Mouse (Mus musculus): Measurements from ENCODE around the gene Tmem141. TPM values are rescaled to one million over a fixed set of nuclear protein-coding genes. Genes with fewer than 3 reads are reported as not detected.

The Tmem141 gene
- polyA plus RNA-seq, 1 experiment from 2014 or later: 28.9 TPM

DNA sequence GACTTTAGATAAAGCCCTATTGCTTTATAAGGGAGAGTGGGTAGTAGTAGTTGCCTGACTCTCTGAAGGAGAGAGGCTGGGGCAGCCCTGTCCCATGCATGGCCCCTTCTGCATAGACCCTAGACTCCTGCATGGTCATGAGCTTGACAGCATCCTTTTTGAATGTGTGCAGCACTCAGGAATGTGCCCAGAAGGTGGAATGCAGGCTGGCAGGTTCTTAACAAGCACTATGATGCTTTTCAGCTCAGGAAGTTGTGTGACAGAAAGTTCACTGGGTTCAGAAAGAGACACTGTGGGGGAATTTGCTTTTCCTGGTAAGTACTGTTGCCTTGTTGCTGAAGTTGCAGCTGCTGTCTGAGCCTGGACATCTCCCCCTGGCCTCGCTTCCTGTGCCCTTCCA is 32.7 kb upstream of the Tmem141 start:
- no peak overlapping the region for H3K9ac ChIP-seq (replicated peaks; ENCODE audit: low read depth, low read length)
- no peak overlapping the region for H3K27ac ChIP-seq (ENCODE audit: low read length)
- no peaks in the 10 kb centered on the region for H3K27me3 ChIP-seq (replicated peaks; ENCODE audit: control insufficient read depth, insufficient read depth, low read length)
- no peak for ATAC-seq
- no peak overlapping the region for H3K4me2 ChIP-seq (ENCODE audit: low read length)
- H3K4me3 ChIP-seq (replicated peaks; ENCODE audit: low read length): no peak overlapping the region
- H3K36me3 ChIP-seq (ENCODE audit: control insufficient read depth, insufficient read depth): no peaks in the 10 kb centered on the region
- WGBS: 65% methylated on average over 1 of the region's 1 CpGs
- no peaks in the 10 kb centered on the region for H3K4me1 ChIP-seq (replicated peaks; ENCODE audit: control insufficient read depth, insufficient read depth, low read length)
- no peaks in the 10 kb centered on the region for H3K9me3 ChIP-seq (ENCODE audit: control insufficient read depth, low read length)

DNA sequence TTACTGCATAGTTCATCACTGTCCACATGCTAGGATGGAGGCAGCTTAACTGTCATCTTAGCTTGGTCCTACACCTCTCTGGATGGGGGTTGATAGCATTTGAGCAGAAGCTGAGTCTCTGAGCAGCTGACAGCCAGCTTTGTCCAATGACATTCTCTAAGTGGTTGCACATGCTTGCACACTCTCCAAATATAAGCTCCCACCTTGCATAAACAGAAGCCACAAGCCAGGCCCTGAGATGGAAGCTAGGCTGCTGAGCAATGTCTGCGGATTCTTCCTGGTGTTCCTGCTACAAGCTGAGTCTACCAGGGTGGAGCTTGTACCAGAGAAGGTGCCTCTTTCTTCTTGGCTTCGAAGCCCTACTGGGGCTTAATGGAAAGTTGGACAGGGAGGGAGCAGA is 31.1 kb upstream of the Tmem141 start, which contains the start of gene Lcn8:
Gene Lcn8 (plus strand): TSS at position 219 of the 400 bp plus-strand sequence.
- WGBS: 66% methylated on average over 2 of the region's 2 CpGs

DNA sequence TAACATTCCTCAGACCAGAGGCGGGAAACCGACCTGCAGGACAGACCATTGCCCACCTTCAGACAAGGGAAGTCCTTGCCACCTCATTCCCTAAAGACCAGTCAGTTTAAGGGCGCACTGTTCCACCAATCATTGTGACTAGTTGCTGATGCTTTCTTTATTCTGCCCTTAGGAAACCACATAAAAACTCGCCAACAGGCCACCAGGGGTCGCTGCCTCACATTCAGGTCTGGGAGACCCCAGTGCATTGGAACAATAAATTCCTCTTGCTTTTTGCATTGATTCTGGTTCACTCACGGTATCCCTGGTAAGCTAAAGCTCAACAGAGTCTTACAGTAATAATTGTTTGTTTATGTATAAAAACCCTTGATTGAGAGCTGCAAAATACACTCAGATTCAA is 18.1 kb upstream of the Tmem141 start:
- Histone ChIP-seq H3K27me3 (replicated peaks; ENCODE audit: control insufficient read depth, insufficient read depth, low read length) (no peaks in the 10 kb centered on the region), H3K27ac (ENCODE audit: low read length) (no peak overlapping the region), H3K4me1 (replicated peaks; ENCODE audit: control insufficient read depth, insufficient read depth, low read length) (no peaks in the 10 kb centered on the region), H3K4me2 (ENCODE audit: low read length) (no peak overlapping the region), H3K4me3 (replicated peaks; ENCODE audit: low read length) (no peak overlapping the region), H3K9me3 (ENCODE audit: control insufficient read depth, low read length) (no peaks in the 10 kb centered on the region), H3K36me3 (ENCODE audit: control insufficient read depth, insufficient read depth) (no peaks in the 10 kb centered on the region), H3K9ac (replicated peaks; ENCODE audit: low read depth, low read length) (no peak overlapping the region)
- no peak for ATAC-seq
- 11% methylated on average over 6 of the region's 6 CpGs for WGBS

More for the DNA sequence above, 31.1 kb upstream of the Tmem141 start, which contains the start of gene Lcn8:
- Histone ChIP-seq H3K4me1 (replicated peaks; ENCODE audit: control insufficient read depth, insufficient read depth, low read length) (no peaks in the 10 kb centered on the region), H3K36me3 (ENCODE audit: control insufficient read depth, insufficient read depth) (no peaks in the 10 kb centered on the region), H3K9me3 (ENCODE audit: control insufficient read depth, low read length) (no peaks in the 10 kb centered on the region), H3K4me3 (replicated peaks; ENCODE audit: low read length) (no peak within 1 kb of the TSS), H3K27ac (ENCODE audit: low read length) (no peak within 1 kb of the TSS), H3K27me3 (replicated peaks; ENCODE audit: control insufficient read depth, insufficient read depth, low read length) (no peaks in the 10 kb centered on the region), H3K9ac (replicated peaks; ENCODE audit: low read depth, low read length) (no peak within 1 kb of the TSS), H3K4me2 (ENCODE audit: low read length) (no peak within 1 kb of the TSS)
- ATAC-seq: no peak

DNA sequence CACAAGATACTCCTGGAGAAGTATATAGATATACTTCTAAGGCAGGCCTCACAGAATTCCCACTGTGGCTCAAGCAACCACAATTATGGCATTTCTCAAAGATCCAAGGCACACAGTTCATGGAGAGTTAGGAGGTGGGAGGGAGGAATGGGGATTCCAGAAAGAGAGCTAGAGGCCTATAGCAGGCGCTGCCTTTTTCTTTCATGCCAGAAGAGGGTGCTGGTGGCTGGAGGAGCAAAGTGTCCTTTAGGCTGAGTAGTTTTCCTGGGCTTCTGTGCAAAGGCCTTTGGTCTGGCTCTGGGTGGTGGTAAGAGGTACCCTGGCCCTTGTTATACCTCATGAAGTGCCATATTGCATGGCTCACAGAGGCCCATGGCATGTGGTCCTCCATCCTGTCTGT is 12.2 kb upstream of the Tmem141 start:
- Histone ChIP-seq H3K9ac (replicated peaks; ENCODE audit: low read depth, low read length) (no peak overlapping the region), H3K36me3 (ENCODE audit: control insufficient read depth, insufficient read depth) (no peaks in the 10 kb centered on the region), H3K4me3 (replicated peaks; ENCODE audit: low read length) (no peak overlapping the region), H3K9me3 (ENCODE audit: control insufficient read depth, low read length) (no peaks in the 10 kb centered on the region), H3K27me3 (replicated peaks; ENCODE audit: control insufficient read depth, insufficient read depth, low read length) (no peaks in the 10 kb centered on the region), H3K4me2 (ENCODE audit: low read length) (no peak overlapping the region), H3K27ac (ENCODE audit: low read length) (no peak overlapping the region), H3K4me1 (replicated peaks; ENCODE audit: control insufficient read depth, insufficient read depth, low read length) (no peaks in the 10 kb centered on the region)
- ATAC-seq: no peak
- WGBS: 44% methylated on average over 1 of the region's 1 CpGs

DNA sequence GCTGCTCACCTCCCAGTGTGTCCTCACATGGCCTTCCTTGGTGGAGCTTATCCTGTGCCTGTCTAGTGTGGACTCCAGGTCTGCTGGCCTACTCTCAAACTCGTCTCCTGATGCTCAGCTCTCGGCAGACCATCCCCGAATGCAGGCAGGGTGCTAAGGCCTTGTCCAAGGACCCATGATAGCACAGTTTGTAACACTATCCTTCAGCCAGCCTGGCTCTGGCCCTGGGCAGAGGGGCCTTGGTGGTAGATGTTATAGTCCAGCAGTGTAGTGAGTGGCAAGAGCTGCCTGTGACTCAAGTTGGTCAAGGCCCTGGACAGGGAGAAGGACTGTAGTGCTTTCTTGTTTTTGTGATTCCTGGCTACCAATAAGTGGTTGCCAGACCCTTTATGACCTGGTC is 11.8 kb upstream of the Tmem141 start:
- no peak overlapping the region for H3K4me2 ChIP-seq (ENCODE audit: low read length)
- H3K27ac ChIP-seq (ENCODE audit: low read length): no peak overlapping the region
- no peaks in the 10 kb centered on the region for H3K27me3 ChIP-seq (replicated peaks; ENCODE audit: control insufficient read depth, insufficient read depth, low read length)
- no peak for ATAC-seq
- no peak overlapping the region for H3K9ac ChIP-seq (replicated peaks; ENCODE audit: low read depth, low read length)
- H3K9me3 ChIP-seq (ENCODE audit: control insufficient read depth, low read length): no peaks in the 10 kb centered on the region
- no peaks in the 10 kb centered on the region for H3K36me3 ChIP-seq (ENCODE audit: control insufficient read depth, insufficient read depth)
- no peak overlapping the region for H3K4me3 ChIP-seq (replicated peaks; ENCODE audit: low read length)
- no peaks in the 10 kb centered on the region for H3K4me1 ChIP-seq (replicated peaks; ENCODE audit: control insufficient read depth, insufficient read depth, low read length)
- WGBS: 84% methylated on average over 3 of the region's 3 CpGs

DNA sequence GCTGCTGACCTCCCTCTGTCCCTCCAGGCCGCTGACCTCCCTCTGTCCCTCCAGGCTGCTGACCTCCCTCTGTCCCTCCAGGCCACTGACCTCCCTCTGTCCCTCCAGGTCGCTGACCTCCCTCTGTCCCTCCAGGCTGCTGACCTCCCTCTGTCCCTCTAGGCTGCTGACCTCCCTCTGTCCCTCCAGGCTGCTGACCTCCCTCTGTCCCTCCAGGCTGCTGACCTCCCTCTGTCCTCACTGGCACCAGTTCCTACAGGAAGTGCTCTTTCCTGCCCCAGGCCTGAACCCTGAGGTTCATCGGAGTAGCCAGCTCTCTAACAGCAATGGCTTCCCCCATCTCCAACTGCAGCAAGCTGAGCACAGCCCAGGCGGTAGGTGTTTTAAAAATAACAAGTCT is 6.9 kb upstream of the Tmem141 start:
- Histone ChIP-seq H3K4me3 (replicated peaks; ENCODE audit: low read length) (no peak overlapping the region), H3K9me3 (ENCODE audit: control insufficient read depth, low read length) (no peaks in the 10 kb centered on the region), H3K27ac (ENCODE audit: low read length) (no peak overlapping the region), H3K4me2 (ENCODE audit: low read length) (no peak overlapping the region), H3K36me3 (ENCODE audit: control insufficient read depth, insufficient read depth) (no peaks in the 10 kb centered on the region), H3K4me1 (replicated peaks; ENCODE audit: control insufficient read depth, insufficient read depth, low read length) (no peaks in the 10 kb centered on the region), H3K9ac (replicated peaks; ENCODE audit: low read depth, low read length) (no peak overlapping the region), H3K27me3 (replicated peaks; ENCODE audit: control insufficient read depth, insufficient read depth, low read length) (no peaks in the 10 kb centered on the region)
- no peak for ATAC-seq
- WGBS: 60% methylated on average over 4 of the region's 4 CpGs

DNA sequence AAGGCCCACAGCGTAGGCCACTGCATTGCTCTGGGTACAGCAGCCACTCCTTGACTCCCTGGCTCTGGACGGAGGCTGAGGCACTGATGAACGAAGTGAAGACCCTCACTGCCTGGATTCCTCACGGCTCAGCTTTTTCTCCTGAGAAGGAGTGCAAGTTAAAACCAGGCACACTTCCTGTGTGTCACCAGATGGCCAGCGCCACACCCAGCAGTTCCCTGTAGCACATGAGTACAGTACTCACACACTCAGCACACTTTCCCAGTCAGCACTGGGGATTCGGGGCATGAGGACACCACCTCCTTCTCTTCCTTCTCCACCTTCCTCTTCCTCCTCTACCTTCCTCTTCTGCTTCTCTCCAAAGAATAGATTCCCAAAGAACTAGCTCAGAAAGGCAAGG is 6.0 kb upstream of the Tmem141 start, which contains the start of gene Fcna:
Gene Fcna (minus strand): TSS at position 220 of the 400 bp plus-strand sequence.
- Histone ChIP-seq H3K4me1 (replicated peaks; ENCODE audit: control insufficient read depth, insufficient read depth, low read length) (no peaks in the 10 kb centered on the region), H3K4me3 (replicated peaks; ENCODE audit: low read length) (no peak within 1 kb of the TSS), H3K27me3 (replicated peaks; ENCODE audit: control insufficient read depth, insufficient read depth, low read length) (no peaks in the 10 kb centered on the region), H3K9ac (replicated peaks; ENCODE audit: low read depth, low read length) (no peak within 1 kb of the TSS), H3K4me2 (ENCODE audit: low read length) (no peak within 1 kb of the TSS), H3K27ac (ENCODE audit: low read length) (no peak within 1 kb of the TSS), H3K9me3 (ENCODE audit: control insufficient read depth, low read length) (no peaks in the 10 kb centered on the region), H3K36me3 (ENCODE audit: control insufficient read depth, insufficient read depth) (no peaks in the 10 kb centered on the region)
- ATAC-seq: no peak
- WGBS: 80% methylated on average over 6 of the region's 6 CpGs

DNA sequence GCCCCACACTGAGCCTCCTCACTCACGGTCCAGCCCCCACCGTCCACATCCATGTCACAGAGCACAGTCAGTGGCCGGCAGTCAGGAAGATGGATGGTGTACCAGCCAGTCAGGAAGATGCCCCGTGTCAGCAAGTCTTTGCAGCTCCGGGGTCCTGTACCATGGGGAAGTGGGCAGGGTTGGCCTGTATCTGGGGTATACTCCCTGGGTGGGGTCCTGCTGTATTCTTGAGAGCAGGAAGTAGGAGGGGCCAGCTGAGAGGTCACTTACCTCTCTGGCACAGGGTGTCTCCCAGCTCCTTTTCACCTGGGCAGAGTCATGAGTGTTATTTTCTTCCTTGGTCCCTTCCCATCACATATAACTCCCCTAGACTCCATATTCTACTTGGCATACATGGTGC is 4.2 kb upstream of the Tmem141 start:
- Histone ChIP-seq H3K4me1 (replicated peaks; ENCODE audit: control insufficient read depth, insufficient read depth, low read length) (peaks cover 8% of the 10 kb centered on the region), H3K9me3 (ENCODE audit: control insufficient read depth, low read length) (no peaks in the 10 kb centered on the region), H3K4me2 (ENCODE audit: low read length) (no peak overlapping the region), H3K4me3 (replicated peaks; ENCODE audit: low read length) (no peak overlapping the region), H3K9ac (replicated peaks; ENCODE audit: low read depth, low read length) (no peak overlapping the region), H3K27me3 (replicated peaks; ENCODE audit: control insufficient read depth, insufficient read depth, low read length) (no peaks in the 10 kb centered on the region), H3K27ac (ENCODE audit: low read length) (no peak overlapping the region), H3K36me3 (ENCODE audit: control insufficient read depth, insufficient read depth) (no peaks in the 10 kb centered on the region)
- WGBS: 82% methylated on average over 5 of the region's 5 CpGs
- ATAC-seq: no peak

DNA sequence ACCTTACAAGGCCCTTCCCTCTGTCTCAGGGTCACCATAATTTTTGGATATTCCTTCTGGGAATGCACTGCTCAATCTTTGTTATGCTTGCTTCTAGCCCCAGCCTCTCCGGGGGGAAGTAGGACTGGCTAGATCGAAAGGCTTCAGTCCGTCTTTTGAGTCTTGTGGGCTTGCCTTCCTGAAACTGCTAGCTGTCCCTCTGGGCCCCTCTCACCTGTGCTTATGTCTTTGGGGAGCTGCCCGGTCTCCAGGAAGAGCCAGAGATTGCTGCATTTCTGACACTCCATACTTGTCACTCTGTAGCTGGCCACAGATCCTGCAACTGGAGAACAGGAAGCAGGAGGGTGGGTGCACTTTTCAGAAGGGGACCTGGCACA is 965 bp downstream of the Tmem141 start:
- H3K27me3 ChIP-seq (replicated peaks; ENCODE audit: control insufficient read depth, insufficient read depth, low read length): peaks cover 13% of the 10 kb centered on the region
- peak overlapping the region; percentile 78; the same call in 1 of the 2 replicates for H3K4me2 ChIP-seq (ENCODE audit: low read length)
- no peaks in the 10 kb centered on the region for H3K9me3 ChIP-seq (ENCODE audit: control insufficient read depth, low read length)
- no peak for ATAC-seq
- no peak overlapping the region for H3K9ac ChIP-seq (replicated peaks; ENCODE audit: low read depth, low read length)
- H3K27ac ChIP-seq (ENCODE audit: low read length): no peak overlapping the region
- no peaks in the 10 kb centered on the region for H3K36me3 ChIP-seq (ENCODE audit: control insufficient read depth, insufficient read depth)
- H3K4me3 ChIP-seq (replicated peaks; ENCODE audit: low read length): no peak overlapping the region
- H3K4me1 ChIP-seq (replicated peaks; ENCODE audit: control insufficient read depth, insufficient read depth, low read length): peaks cover 11% of the 10 kb centered on the region
- whole genome bisulfite sequencing: 85% methylated on average over 4 of the region's 4 CpGs

DNA sequence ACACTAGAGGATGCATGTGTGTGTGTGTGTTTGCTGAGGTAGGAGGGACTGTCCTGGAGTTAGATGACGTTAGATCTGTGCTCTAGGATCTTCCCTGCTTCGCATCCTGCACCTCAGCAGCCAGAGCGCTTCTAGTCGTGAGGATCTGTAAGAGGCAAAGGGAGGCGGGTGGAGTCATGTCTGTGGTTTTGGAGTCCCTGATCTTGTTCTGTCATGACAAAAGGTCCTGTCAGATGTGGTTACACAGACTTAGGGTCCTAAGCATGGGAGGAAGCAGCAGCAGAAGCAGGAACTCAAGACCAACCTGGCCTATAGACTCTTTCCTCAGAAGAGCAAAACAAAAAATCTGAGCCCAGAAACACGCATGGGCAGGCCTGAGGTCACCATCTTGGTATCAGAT is 1.4 kb downstream of the Tmem141 start:
- Histone ChIP-seq H3K4me1 (replicated peaks; ENCODE audit: control insufficient read depth, insufficient read depth, low read length) (peaks cover 11% of the 10 kb centered on the region), H3K4me3 (replicated peaks; ENCODE audit: low read length) (no peak overlapping the region), H3K36me3 (ENCODE audit: control insufficient read depth, insufficient read depth) (no peaks in the 10 kb centered on the region), H3K27ac (ENCODE audit: low read length) (no peak overlapping the region), H3K27me3 (replicated peaks; ENCODE audit: control insufficient read depth, insufficient read depth, low read length) (peaks cover 18% of the 10 kb centered on the region), H3K9me3 (ENCODE audit: control insufficient read depth, low read length) (no peaks in the 10 kb centered on the region), H3K9ac (replicated peaks; ENCODE audit: low read depth, low read length) (no peak overlapping the region), H3K4me2 (ENCODE audit: low read length) (no peak overlapping the region)
- ATAC-seq: no peak
- 86% methylated on average over 6 of the region's 6 CpGs for WGBS

Data from forebrain, embryonic 16.5 days (tissue).